Mouse (Mus musculus): Measurements from ENCODE around the gene Enkd1.

The Enkd1 gene

DNA sequence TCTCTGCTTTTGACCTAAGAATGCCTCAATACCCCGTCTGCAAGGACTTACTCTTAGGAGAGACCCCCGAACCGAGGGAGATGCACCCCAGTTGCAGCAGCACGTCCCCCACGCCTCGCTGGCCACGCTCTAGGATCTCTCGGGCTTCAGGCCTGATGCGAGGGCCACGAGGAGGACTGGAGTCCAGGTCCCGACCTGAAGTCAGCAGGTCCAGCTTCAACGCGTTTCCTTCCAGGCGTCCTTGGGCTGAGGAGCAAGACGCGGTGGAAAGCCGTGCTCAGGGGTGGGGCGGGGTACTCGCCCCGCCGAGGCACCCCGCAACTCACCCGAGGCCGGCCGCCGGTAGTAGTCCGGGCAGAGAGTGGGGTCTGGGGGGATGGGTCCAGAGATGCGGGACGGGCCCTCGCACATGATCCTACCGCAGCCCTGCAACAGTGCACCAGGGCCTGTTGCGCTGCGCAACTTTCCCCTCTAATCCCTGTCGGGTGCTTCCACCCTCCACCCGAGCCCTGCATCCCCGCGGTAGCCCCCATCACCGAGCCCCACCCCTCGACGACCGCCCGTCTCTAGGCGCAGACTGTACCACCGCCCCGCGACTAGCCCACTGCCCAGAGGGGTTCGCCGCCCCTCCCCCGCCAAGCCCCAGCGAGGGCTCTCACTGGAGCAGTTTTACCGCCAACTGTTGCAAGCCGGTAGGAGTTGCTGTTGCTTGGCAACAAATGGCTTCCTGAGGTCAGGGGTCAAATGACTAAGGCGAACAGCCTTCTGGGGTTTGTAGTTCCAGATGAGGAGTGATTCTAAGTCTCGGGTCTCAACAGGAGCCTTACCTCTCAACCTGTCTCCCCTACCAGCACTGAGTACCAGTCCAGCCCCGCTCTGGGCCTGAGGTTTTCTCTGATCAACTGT lies at the start of gene Enkd1, which contains the start of gene 4933405L10Rik:
TSS of gene Enkd1 (minus strand) at position 713 of the 906 bp plus-strand sequence.
TSS of gene 4933405L10Rik (plus strand) at position 158 of the 906 bp plus-strand sequence.
- DNase-seq (ENCODE audit: low spot score in 2 of 2): peak; percentile 77 to 84

DNA sequence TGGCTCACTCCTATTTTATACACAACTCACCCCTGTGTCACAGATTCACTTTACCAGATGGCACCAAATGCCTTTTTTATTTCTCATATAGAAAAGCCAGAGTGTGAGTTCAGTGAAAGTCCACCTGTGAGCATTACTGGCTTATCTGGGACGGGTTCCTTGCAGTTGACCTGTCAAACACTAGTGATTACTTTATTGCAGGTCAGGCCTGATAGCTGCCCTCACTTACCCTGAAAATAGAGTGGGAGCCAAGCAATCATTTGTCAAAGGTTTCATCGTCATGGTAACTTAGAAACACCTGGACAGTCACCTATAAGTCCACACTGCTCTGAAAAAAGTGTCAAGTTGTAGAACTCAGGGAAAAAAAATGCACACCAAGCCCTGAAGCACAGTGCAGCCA lies 46.7 kb upstream of the Enkd1 start:
- DNase-seq (ENCODE audit: low spot score in 2 of 2): no peak

DNA sequence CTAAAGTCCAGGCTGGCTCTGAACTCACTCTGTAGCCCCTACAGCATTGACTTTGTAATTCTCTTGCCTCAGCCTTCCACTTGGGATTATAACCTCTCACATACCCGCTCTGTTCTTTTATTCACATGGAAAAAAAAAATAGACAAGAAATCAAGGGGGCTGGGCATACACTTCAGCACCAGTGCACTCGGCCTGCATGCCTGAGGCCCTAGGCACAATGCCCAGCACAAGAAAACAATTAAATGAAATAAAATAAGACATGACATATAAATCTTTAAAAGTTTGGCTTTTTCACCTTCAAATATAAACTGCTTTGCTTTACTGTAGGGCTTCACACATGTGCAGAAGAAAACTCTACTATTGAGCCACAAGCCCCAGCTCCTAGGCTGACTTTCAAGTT lies 45.9 kb upstream of the Enkd1 start:
- DNase-seq (ENCODE audit: low spot score in 2 of 2): no peak

DNA sequence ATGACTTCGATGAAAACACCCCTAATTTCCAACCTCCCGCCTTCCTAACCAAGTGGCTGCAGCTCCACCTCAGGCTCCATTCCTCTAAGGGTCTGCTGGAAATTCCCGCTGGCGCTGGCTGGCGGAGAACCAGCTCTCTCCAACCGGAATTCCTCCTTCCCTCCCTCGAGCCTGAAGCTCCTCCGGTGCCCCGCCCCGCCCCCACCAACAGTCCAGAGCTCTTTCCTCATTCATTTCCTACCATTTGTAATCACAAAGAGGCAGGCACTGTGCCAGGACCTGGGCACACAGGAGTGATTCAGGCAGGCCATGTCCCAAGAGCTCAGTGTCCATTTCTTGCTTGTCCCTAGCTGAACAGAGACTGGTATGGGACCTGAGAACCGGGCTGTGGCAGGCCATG lies 42.6 kb upstream of the Enkd1 start:
- peak; percentile 36 to 77 for DNase-seq (ENCODE audit: low spot score in 2 of 2)

DNA sequence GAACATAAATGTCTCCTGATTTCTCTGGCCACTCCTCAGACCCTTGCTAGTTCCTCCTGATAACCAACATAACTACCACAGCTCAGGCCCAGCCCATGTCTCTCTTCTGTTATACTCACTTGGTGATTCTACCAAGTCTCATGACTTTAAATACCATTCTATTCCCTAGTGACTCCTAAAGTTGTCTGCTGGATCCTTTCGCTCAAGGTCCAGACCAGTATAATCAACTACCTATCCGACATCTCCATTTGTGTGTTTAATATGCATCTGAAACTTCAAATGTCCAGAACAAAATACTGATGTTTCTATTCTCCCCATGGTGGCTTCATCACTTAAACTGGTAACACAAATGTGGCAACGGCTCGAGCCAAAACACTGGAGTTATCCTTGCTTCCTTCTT lies 35.3 kb upstream of the Enkd1 start:
- DNase-seq (ENCODE audit: low spot score in 2 of 2): no peak

DNA sequence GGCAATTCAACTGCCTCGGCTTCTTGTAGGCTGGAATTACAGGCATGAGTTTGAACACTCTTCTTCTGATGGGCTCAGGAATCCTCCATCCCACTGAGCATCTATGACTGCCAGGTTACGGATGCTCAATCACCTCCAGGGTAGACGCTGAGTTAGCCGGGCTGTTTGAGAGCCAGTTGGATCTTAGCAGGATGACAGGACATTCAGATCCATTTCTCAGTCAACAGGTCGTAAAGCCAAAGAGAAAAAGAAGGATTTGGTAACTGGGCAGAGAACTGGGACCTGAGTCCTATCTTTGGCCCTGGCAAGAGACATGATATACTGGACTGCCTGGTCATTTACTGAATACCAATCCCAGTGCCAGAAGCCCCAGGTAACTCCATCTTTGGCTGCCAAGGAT lies 31.2 kb upstream of the Enkd1 start:
- no peak for DNase-seq (ENCODE audit: low spot score in 2 of 2)

DNA sequence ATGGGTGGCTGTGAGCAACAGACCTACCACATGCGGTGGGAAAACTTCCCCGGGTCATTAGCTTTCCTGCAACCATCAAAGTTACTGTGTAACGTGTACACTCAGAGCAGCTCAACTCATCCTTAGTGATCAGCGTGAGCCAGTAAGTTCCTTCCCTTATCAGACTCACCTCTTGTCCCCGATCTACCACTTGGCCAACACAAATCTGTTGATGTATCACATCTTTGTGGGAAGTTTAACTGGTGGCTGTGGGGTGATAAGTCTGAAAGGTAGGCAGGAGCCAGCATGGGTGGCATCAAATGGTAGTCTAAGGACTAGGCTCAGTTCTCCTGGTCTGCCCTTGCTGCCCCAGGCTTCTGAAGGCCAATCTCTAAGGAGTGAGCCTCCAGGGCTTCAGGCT lies 24.2 kb upstream of the Enkd1 start:
- DNase-seq (ENCODE audit: low spot score in 2 of 2): no peak

DNA sequence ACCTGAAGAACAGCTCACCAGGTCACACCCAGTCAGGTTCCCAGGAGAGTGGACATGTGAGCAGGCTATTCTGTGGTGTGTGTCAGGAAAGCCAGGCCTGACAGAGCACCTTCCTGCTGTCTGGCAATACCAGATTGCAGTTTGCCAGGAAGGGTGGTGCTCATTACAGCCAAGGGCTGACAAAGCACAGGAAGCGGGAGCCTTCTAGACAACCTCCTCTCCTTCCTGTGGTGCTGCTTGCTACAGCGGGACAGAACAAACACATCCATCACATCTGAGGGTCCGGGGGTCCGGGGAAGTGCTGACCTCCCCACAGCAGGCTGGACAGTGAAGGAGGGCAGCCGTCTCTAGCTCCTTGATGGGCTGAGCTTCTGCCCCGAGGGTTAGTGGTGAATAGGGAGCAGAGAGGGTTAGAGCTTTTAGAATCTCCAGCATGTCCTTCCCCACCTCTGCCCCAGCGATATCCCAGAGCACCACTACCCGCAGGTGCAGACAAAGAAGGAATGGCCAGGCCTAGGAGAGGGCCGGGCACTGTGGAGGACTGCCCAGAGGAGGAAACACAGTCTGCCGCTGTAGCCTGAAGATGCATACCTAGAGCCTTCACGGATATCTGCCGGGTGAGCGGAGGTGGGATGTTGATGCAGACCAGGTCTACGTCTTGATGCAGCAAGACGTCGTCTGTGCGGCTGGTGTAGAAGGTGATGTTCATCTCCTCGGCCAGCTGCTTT lies 19.6 kb upstream of the Enkd1 start:
- DNase-seq (ENCODE audit: low spot score in 2 of 2): no peak

DNA sequence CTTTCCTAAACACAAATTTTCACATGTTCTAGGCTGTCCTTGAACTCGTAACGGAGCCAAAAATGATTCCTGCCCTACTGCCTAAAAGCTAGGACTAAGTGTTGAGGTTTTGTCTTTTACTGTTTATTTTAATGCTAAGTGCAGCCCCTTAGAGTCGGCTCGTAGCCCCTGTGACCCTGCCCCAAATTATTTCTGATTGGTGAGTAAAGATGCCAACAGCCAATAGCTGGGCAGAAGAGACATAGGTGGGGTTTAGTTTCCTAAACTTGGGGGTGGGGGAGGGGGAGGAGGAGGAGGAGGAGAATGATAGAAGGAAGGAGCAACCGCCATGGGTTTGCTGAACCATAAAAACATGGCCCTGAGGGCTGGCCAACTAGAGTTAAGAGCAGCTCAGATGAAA lies 17.7 kb upstream of the Enkd1 start:
- no peak for DNase-seq (ENCODE audit: low spot score in 2 of 2)

DNA sequence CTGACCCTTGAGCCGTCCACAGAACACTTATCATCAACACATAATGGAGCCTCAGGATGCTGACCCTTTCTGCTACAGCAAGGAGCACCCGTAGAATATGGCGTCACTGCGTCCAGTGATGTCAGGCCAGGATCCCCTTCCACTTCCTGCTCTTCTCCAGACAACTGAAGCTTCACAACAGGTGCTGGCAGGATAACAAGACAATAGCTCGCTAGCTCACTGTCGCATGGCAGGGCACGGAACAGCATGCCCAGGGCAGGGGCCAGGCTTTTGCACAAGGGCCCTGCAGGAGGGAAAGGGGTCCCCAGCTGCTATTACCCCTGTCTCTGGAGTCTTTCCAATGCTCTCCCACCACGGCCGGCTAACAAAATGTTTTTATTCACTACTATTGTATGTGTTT lies 14.9 kb upstream of the Enkd1 start:
- no peak for DNase-seq (ENCODE audit: low spot score in 2 of 2)

DNA sequence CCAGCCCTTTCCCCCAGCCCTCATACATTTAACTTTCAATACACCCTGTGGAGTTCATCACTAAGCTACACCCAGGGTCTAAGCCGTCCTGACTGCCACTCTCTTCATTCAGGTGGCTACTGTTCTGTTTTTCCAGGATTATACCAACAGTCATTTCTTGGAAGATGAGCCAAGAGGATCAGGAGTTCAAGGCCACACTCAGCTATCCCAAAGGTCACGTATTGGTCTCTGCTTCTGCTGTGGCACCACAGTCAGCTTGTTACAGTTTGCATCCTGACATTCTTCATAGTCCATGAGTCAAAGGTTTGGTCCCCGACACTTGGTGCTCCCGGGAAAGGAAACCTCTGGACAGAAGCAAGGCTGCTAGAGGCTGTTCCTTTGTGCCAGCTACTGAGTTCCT lies 11.6 kb upstream of the Enkd1 start:
- DNase-seq (ENCODE audit: low spot score in 2 of 2): no peak

DNA sequence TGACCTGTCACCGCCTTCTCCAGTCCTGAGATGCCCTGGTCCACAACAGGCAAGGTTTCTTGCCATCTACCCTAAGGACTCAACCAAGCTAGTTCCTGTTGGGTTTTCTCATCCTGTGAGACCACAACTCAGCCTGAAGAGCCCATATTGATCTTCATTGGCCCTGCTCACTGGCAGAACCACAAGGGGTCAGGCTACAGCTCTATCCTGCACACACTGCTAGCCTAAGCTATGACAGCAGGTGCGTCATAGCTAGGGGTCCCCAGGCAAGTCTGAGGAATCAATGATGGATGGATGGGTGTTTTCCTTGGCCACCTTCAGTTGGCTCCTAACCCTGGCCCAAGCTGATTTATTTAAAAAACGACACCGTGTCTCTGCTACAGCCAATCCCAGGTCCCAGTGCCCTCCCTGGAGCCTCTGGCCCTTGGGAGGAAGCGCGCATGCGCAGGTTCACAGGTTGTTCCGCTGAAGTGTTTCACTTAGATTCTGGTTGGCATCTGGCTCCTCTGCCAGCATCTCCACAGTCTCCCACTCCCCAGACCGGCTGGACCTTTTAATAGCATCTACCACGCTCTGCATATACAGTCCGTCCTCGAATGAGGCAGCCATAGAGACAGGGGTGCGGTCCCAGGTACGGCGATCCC lies 8.4 kb upstream of the Enkd1 start:
- DNase-seq (ENCODE audit: low spot score in 2 of 2): no peak

DNA sequence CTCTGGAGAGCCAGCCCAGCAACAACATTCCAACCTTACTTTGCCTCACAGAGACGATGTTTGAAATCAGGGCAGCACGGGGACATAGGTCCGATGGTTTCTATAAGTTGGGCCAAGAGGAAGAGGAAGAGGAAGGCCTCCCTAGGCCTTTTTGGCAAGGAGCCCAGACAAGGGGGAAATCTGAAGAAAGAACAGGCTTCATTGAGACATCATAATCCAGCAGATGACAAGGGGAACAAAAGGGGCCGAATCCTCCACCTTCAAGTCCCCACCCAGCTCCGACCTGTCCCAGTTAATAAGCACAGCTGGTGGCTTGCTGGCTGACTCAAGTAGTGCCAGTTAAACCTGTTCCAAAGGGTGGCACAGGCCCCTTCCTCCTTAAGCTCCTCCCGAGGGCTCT lies 7.0 kb upstream of the Enkd1 start:
- DNase-seq (ENCODE audit: low spot score in 2 of 2): no peak

DNA sequence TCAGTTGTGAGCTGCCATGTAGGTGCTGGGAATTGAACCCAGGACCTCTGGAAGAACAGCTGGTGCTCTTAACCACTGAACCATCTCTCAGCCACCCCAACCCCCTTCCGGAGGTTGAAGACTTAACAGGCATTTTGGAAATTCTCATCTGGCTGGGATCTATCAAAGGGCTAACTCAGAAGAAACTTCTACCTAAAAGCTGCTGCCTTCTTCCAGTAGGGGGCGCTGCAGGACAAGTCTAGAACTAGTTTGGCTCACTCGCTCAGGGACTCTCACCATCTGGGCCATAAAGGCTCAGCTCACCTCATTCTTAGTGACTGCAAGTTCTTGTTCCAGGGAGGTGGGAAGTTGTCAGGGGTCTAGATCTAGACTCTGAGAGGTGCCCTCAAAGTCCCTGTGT lies 6.1 kb upstream of the Enkd1 start:
- peak; percentile 70 to 90 for DNase-seq (ENCODE audit: low spot score in 2 of 2)

DNA sequence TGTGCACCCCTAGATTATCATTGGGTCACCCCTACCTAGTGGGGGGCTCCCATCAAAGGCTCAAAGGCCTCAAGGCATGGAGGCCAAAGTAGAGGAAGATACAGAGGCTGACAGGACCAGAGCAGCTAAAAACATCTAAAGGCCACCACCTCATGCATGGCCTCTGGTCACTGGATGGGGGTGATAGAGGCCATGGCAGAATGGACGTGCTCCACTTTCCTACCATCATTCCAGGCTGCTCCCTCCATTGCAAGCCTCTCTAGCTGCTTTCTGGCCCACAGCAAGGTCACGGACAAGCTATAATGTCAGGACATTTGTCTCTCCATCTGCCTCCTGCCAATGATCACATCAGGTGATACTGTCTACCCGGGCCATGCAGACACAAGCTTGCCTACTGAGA lies 4.3 kb upstream of the Enkd1 start:
- no peak for DNase-seq (ENCODE audit: low spot score in 2 of 2)

DNA sequence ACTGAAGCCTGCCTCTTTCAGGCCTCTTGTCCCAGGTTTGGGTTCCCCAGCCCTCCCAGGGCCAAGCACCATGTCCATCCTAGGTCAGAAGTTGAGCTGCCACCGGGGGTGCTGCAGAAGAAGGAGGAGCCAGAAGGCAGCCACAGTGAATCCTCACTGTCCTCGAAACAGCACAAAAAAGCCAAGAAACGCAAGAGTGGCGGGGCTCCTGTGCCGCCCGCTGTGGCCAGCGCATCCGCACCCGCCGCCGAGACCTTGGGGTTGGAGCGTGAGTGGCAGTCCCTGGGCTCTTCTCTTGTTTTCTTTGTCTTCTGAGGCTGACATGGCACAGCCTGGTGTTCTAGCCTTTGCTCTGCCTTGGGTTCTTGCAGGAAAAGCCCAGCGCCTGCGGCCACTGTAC lies 1.3 kb upstream of the Enkd1 start:
- DNase-seq (ENCODE audit: low spot score in 2 of 2): no peak

DNA sequence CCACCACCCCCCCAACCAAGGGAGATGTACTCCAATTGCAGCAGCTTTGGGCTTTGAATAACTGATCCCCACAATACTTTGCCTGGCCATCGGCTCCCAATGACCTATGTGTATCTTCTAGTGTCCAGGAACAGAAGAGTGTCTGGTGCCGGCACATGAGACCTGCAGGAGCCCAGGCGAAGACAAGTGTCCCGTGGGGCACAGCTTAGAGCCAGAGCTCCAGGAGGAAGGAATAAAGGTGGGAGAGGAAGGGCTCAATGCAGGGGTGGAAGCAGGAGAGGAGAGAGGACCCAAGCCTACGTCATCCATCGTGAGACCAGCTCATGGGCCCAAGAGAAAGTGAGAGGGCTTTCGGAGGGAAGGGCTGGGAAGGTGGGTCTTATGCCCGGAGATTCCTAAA lies 665 bp upstream of the Enkd1 start:
- DNase-seq (ENCODE audit: low spot score in 2 of 2): no peak

DNA sequence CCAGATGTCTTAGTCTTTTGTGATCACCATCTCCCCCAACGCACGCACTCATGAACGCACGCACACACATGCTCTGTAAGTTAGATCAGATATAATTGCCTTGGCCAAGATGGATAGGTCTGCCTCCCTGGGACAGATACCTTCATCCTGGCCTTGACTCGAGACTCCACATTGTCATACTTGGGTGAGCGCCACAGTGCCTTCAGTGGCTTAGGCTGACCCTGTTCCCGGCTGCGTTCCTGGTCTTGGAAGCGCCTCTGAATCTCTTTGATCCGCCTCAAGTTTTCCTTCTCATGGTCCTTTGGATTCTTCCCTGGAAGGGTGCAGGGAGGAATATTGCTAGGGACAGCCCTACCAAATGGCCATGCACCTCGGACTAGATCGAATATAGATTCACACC lies 1.6 kb downstream of the Enkd1 start:
- DNase-seq (ENCODE audit: low spot score in 2 of 2): no peak

DNA sequence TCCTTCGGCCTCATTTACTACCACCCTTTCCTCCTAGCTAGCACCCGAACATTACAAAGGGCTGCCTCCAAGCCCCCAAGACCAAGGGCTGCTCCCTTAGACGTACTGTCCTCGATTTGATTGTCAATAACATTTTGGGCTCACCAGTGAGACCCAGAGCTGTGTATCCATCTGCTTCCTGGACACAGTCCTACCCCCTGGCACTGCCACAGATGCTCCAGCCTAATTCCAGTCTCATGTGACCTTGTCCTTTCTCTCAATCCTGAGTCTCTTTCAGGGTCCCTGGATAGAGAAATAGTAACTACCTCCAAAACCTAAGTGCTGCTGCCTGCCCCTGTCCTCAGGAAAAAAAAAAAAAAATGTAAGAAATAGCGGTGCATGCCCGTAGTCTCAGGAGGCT lies 3.1 kb downstream of the Enkd1 start:
- no peak for DNase-seq (ENCODE audit: low spot score in 2 of 2)

DNA sequence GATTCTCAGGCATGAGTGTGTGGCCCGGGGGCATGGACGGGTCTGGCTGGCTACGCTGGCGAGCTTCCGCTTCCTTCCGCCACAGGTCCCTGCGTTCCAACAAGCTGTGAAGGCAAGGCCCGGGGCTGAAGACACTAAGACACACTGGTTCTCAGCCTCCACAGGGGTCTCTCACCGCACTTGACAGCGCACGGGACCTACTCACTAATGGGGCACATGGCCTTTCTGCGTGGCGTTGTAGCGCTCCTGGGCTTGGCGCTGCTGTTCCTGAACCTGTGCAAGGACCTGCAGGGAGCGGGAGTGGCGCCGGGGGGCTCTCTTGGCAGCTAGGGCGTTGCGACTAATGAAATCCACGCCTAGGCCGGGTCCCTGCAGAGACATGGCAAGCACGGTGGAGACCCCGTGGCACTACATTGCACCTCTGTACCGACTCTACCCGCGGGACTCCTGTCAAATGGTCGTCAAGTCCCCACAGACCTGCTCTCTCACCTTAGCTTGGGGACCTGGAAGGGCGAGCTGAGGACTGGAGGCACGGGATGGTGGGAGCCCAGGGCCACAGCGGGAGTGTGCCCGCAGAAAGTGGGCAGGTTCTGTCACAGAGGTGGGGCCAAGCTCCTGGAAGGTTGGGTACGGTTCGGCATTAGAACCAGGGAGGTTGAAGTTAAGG lies 3.7 kb downstream of the Enkd1 start:
- DNase-seq (ENCODE audit: low spot score in 2 of 2): no peak

DNA sequence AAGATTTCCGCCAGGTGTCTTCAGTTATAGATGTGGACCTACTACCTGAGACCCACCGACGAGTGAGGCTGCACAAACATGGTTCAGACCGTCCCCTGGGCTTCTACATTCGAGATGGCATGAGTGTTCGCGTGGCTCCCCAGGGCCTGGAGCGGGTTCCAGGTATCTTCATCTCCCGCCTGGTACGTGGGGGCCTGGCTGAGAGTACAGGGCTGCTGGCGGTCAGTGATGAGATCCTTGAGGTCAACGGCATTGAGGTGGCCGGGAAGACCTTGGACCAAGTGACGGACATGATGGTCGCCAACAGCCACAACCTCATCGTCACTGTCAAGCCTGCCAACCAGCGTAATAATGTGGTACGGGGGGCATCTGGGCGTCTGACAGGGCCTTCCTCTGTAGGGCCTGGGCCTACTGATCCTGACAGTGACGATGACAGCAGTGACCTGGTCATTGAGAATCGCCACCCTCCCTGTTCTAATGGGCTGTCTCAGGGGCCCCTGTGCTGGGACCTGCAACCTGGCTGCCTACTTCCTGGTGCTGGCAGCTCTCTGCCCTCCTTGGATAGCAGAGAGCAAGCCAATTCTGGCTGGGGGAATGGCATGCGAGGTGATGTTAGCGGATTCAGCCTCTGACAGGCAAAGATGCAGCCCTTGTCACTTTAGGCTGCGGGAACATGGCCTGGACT lies 5.1 kb downstream of the Enkd1 start:
- DNase-seq (ENCODE audit: low spot score in 2 of 2): no peak
